Mouse (Mus musculus) hindbrain, embryonic 15.5 days (tissue): ENCODE measurements at regions not wholly inside any gene's neighbourhood (a gene's known extent, or its start where the extent isn't known, plus 50 kb on each side); places are given as distances from the start of the nearest gene placed in this dataset.

ENCODE experiments used
- ATAC-seq: fragments of 200-750 bp; cut with Nextera tagmentation; 2 replicates; pipeline ENCODE4 v1.8.0; 2017; ENCODE audit warnings: low read depth, moderate number of reproducible peaks, moderate TSS enrichment; ENCODE audit not compliant: low FRiP score
- H3K27ac ChIP-seq: fragments of 300-500 bp; sonication (generic); replicated peaks from 2 replicates; pipeline ENCODE4 v1.5.1; 2015; ENCODE audit warnings: mild to moderate bottlenecking, inconsistent platforms
- H3K27me3 ChIP-seq: fragments of 300-500 bp; sonication (generic); 2 replicates; pipeline ENCODE4 v1.6.1; 2015; ENCODE audit warnings: control low read depth, inconsistent platforms
- H3K36me3 ChIP-seq: fragments of 300-500 bp; sonication (generic); 2 replicates; pipeline ENCODE4 v1.6.1; 2015; ENCODE audit warnings: control low read depth, inconsistent platforms
- H3K4me1 ChIP-seq: fragments of 300-500 bp; sonication (generic); replicated peaks from 2 replicates; pipeline ENCODE4 v1.6.1; 2015; ENCODE audit warnings: control low read depth, inconsistent platforms
- H3K4me2 ChIP-seq: fragments of 300-500 bp; sonication (generic); 2 replicates; pipeline ENCODE4 v1.6.1; 2015; ENCODE audit warnings: moderate library complexity, mild to moderate bottlenecking, inconsistent platforms
- H3K4me3 ChIP-seq: fragments of 300-500 bp; sonication (generic); 2 replicates; pipeline ENCODE4 v1.5.1; 2015; ENCODE audit warnings: mild to moderate bottlenecking, inconsistent platforms
- H3K9ac ChIP-seq: fragments of 300-500 bp; sonication (generic); 2 replicates; pipeline ENCODE4 v1.6.1; 2015; ENCODE audit warnings: inconsistent platforms
- H3K9me3 ChIP-seq: fragments of 300-500 bp; sonication (generic); 2 replicates; pipeline ENCODE4 v1.6.1; 2016; ENCODE audit warnings: control low read depth, inconsistent platforms
- WGBS: fragments of 180-500 bp; shearing (Covaris S2); methylation state at CpG from one replicate; pipeline ENCODE4 v1.1.7; 2015; 5-methylcytosine and 5-hydroxymethylcytosine counted together

DNA sequence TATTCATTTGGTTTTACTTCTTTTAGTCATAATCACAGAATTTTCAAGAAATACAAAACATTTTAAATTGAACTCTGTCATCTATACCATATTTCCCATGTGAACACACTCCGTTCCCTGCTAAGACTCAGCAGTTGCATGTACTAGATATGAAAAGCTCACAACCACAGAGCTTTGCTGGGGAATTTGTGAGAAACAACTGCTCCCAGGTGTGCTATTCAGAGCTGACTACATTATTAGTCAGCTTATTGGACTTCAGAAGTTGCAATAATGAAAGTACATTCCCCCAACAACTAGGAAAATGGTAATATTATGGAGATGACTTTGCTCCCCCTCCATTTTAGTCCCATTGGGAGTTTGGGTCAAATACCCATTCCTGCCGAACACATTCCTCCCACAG lies 315.2 kb upstream of the Adgrl3 start:
- Histone ChIP-seq H3K4me2 (no peak overlapping the region), H3K4me1 (no peaks in the 10 kb centered on the region), H3K27me3 (no peaks in the 10 kb centered on the region), H3K9me3 (no peaks in the 10 kb centered on the region), H3K27ac (no peak overlapping the region), H3K4me3 (no peak overlapping the region), H3K9ac (no peak overlapping the region), H3K36me3 (no peaks in the 10 kb centered on the region)
- 62% methylated on average over 2 of the region's 2 CpGs for WGBS
- no peak for ATAC-seq

DNA sequence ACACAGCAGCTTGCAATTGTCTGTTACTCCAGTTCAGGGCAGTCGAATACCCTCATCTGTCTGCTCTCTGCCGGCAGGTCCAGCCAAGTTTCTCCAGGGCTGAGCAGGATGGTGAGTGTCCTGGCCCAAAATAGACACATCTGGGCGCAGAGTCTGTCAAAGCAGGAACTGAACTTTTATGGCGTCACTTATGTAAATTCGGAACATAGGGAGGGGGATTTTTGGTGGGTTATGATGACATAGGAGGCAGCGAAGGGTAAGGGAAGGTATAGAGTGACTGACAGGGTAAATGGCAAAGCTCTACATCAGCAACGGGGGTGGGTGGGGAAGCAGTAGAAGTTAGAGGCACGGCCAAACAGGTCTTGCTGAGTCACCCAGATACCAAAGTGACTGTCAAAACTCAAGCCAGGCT lies 313.3 kb upstream of the Adgrl3 start:
- H3K27me3 ChIP-seq: no peaks in the 10 kb centered on the region
- H3K4me2 ChIP-seq: no peak overlapping the region
- WGBS: 78% methylated on average over 8 of the region's 8 CpGs
- H3K36me3 ChIP-seq: no peaks in the 10 kb centered on the region
- ATAC-seq: no peak
- H3K4me1 ChIP-seq: no peaks in the 10 kb centered on the region
- H3K9me3 ChIP-seq: no peaks in the 10 kb centered on the region
- H3K4me3 ChIP-seq: no peak overlapping the region
- no peak overlapping the region for H3K27ac ChIP-seq
- H3K9ac ChIP-seq: no peak overlapping the region
